In the genomic region with DNA sequence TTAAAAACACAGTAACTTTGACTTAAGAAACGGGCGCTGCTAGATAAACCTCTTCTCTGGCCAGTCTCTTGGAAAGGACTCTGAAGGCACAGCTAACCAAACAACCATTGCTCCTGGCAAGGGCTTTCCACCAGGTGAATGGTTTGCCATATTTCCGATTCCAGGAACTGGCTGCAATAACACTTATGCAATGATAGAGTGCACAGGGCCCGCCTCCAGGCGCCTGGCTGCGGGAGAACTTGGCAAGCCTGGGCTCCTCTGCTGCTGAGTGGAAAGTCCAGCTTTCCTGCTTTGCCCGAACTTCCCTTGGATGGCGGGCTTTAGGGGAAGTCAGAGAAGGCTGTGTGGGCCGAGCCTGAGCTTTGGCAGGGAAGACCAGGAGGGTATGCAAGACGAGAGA, we compare ENCODE assay signal across 8 mouse cellular contexts.
DNase-seq lines count a peak whose midpoint lies in the region; ATAC-seq lines count a peak whose summit lies in the region.

No protein-coding gene starts in this region.

- ATAC-seq in erythroblast, adult 5-6 weeks (replicated peaks; ENCODE audit: low FRiP score, poor library complexity, severe bottlenecking) = no peak

- DNase-seq in urinary bladder, adult 2 months (ENCODE audit: low spot score) = peak; percentile 45
- no peak for DNase-seq in urinary bladder, postnatal 10 days (ENCODE audit: low spot score)
- peak; percentile 72 to 84 for DNase-seq in gastrocnemius, adult 8-10 months (ENCODE audit: low spot score in 2 of 2)
- DNase-seq in kidney, adult 9 months = peak; percentile 95
- DNase-seq in lung, postnatal 25 days (ENCODE audit: low spot score) = peak; percentile 82
- DNase-seq in spleen, postnatal 36 days (ENCODE audit: low spot score in 2 of 2) = no peak
- no peak for DNase-seq in spleen, postnatal 10 days (ENCODE audit: low spot score in 2 of 2)

Comparison
In these comparisons a context has a peak if more than half of its experiments do, and no peak if none do; other contexts are left out.
1. DNase-seq: peak in urinary bladder, adult 2 months (single experiment), gastrocnemius, adult 8-10 months (2 of 2), kidney, adult 9 months (single experiment) and lung, postnatal 25 days (single experiment); none in urinary bladder, postnatal 10 days (single experiment), spleen, postnatal 36 days (0 of 2) and spleen, postnatal 10 days (0 of 2).